Mouse (Mus musculus) liver, embryonic 14.5 days (tissue): Measurements from ENCODE around the gene Fbxw11. TPM values are rescaled to one million over a fixed set of nuclear protein-coding genes. Genes with fewer than 3 reads are reported as not detected.

ENCODE experiments used
- ATAC-seq: fragments of 200-750 bp; cut with Nextera tagmentation; 2 replicates; pipeline ENCODE4 v1.8.0; 2017; ENCODE audit warnings: moderate number of reproducible peaks, mild to moderate bottlenecking, moderate library complexity; ENCODE audit not compliant: insufficient read depth
- DNase-seq, 3 experiments: peaks; one replicate each; pipeline ENCODE4 v3.0.0-alpha.2; 2012 to 2013; ENCODE audit warnings: low read depth in 3 of 3, low spot score in 3 of 3
- H3K27ac ChIP-seq: fragments of 300-500 bp; sonication (generic); 2 replicates; pipeline ENCODE4 v1.5.1; 2014; ENCODE audit warnings: moderate library complexity, mild to moderate bottlenecking, control low read depth, inconsistent platforms
- H3K27me3 ChIP-seq: fragments of 300-500 bp; sonication (generic); 2 replicates; pipeline ENCODE4 v1.6.1; 2014; ENCODE audit warnings: mild to moderate bottlenecking, low read length, moderate library complexity; ENCODE audit not compliant: control insufficient read depth, insufficient read depth
- H3K36me3 ChIP-seq: fragments of 300-500 bp; sonication (generic); replicated peaks from 2 replicates; pipeline ENCODE4 v1.6.1; 2014; ENCODE audit warnings: low read depth; ENCODE audit not compliant: control insufficient read depth, insufficient read depth
- H3K4me1 ChIP-seq, 2 experiments: fragments of 200-500 bp in 1 of 2; fragments of 300-500 bp in 1 of 2; sonication (generic) in 1 of 2; replicated peaks; 2 replicates each; pipeline ENCODE4 v1.6.1; 2012 to 2014; ENCODE audit warnings: antibody characterized with exemption in 1 of 2, inconsistent platforms in 1 of 2, low read length in 1 of 2; ENCODE audit not compliant: control insufficient read depth in 2 of 2, insufficient read depth in 2 of 2
- H3K4me2 ChIP-seq: fragments of 300-500 bp; sonication (generic); 2 replicates; pipeline ENCODE4 v1.6.1; 2014; ENCODE audit warnings: low read depth, mild to moderate bottlenecking, control low read depth, moderate library complexity
- H3K4me3 ChIP-seq, 2 experiments: fragments of 200-500 bp in 1 of 2; fragments of 300-500 bp in 1 of 2; sonication (generic) in 1 of 2; 2 replicates each; pipeline ENCODE4 v1.5.1; 2012 to 2014; ENCODE audit warnings: low read depth in 2 of 2, low read length in 2 of 2, mild to moderate bottlenecking in 2 of 2, control low read depth in 1 of 2, inconsistent platforms in 1 of 2, moderate library complexity in 1 of 2; ENCODE audit not compliant: insufficient read depth in 1 of 2
- H3K9ac ChIP-seq: fragments of 300-500 bp; sonication (generic); replicated peaks from 2 replicates; pipeline ENCODE4 v1.6.1; 2014; ENCODE audit warnings: mild to moderate bottlenecking, control low read depth, moderate library complexity
- H3K9me3 ChIP-seq: fragments of 300-500 bp; sonication (generic); 2 replicates; pipeline ENCODE4 v1.6.1; 2016; ENCODE audit warnings: low read length, mixed read lengths; ENCODE audit not compliant: control insufficient read depth
- CTCF ChIP-seq: IDR thresholded peaks from 2 replicates; pipeline ENCODE4 v1.5.1; 2016; ENCODE audit warnings: antibody characterized with exemption, low read depth, control low read depth
- EP300 ChIP-seq: IDR thresholded peaks from 2 replicates; pipeline ENCODE4 v1.6.1; 2016; ENCODE audit warnings: antibody characterized with exemption, low read depth
- WGBS: fragments of 180-500 bp; shearing (Covaris S2); extraction: QIAGEN DNeasy Blood & Tissue Kit; methylation state at CpG from one replicate; pipeline ENCODE4 v1.1.7; 2014; ENCODE audit not compliant: insufficient replicate concordance; 5-methylcytosine and 5-hydroxymethylcytosine counted together
- polyA plus RNA-seq, 2 experiments: library from polyadenylated mRNA; depleted of rRNA in 1 of 2; stranded (reverse) in 1 of 2; unstranded in 1 of 2; fragments of >200 nt; fragmentation: Nextera tagmentation in 1 of 2; extraction: Ambion mirVana in 1 of 2; gene quantifications; 2 replicates each; pipeline versions ENCODE4 v1.2.1 to v1.2.3; 2012 to 2014

Fbxw11 gene
- polyA plus RNA-seq, 2 experiments = 10.9 to 13.9 TPM

- Histone ChIP-seq H3K4me3 (no peak overlapping the region), H3K4me2 (no peak overlapping the region), H3K36me3 (no peaks in the 10 kb centered on the region), H3K9ac (no peak overlapping the region), H3K4me1 (peaks cover 0 to 7% of the 10 kb centered on the region in 2 experiments; a peak in 2 of 4 replicates), H3K27me3 (no peaks in the 10 kb centered on the region), H3K27ac (no peak overlapping the region), H3K9me3 (no peaks in the 10 kb centered on the region)
- no peak for ATAC-seq
- no peak for TF ChIP-seq CTCF
- TF ChIP-seq EP300 = no peak
- DNase-seq = no peak
- 77% methylated on average over 4 of the region's 4 CpGs for WGBS
Measured at GRCm38 (mm10) chr11:32604663-32605062, 37.9 kb upstream of the Fbxw11 start.

DNA sequence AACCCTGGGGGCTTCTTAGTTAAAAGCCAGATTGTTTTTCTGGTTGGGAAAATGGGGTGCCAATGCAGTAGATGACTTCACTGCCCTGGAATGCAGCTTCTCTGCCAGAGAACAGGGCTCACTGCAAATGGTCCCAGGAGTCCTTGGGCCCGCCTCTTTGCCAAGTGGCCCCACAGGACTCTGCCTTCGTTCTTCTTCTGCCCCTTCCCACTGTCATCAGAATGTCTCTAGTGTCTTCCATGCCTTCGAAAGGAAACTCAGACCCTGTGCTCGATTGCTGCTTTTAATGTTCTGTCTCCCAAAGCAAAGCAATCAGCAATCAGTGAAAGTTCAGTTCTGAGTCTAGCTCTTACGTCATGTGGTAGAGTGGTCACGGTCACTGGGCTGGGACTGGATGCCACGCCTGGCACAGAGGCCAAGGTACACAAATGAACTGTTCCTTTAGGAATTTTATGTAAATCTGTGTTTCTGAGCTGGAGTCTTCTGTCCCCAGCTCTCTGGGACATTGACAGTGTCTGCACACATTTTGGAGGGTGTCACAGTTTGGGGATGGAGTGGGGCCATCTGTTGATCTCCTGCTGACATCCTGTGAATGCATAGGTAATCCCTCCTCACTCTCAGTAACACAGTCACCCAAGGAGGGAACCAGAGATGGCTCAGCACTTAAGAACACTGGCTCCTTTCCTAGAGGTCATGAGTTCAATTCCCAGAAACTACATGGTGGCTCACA lies 37.2 kb upstream of the Fbxw11 start:
- Histone ChIP-seq H3K4me3 (no peak overlapping the region), H3K9ac (no peak overlapping the region), H3K4me1 (peaks cover 0 to 7% of the 10 kb centered on the region in 2 experiments; a peak in 2 of 4 replicates), H3K9me3 (no peaks in the 10 kb centered on the region), H3K36me3 (no peaks in the 10 kb centered on the region), H3K27ac (no peak overlapping the region), H3K27me3 (no peaks in the 10 kb centered on the region), H3K4me2 (no peak overlapping the region)
- TF ChIP-seq CTCF = no peak
- TF ChIP-seq EP300 = no peak
- 68% methylated on average over 7 of the region's 7 CpGs for WGBS
- no peak for ATAC-seq
- no peak for DNase-seq

DNA sequence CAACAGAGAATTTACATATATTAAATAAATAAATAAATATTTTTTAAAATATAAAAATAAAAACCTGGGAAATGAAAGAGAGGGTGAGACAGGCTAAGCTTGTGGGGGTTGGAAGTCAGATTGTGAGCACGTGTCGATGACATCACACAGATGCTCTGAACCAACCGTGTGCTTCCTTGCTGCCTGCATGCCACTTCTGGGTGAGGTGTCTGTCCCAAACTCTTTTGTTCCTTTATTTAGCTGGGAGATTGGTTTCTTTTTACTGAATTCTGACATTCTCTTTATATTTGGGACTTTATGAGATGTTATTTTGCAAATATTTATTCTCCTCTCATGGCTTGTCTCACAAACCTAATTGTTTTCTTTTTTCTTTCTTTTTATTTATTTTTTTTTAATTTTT lies 36.6 kb upstream of the Fbxw11 start:
- no peak for TF ChIP-seq EP300
- no peak for TF ChIP-seq CTCF
- Histone ChIP-seq H3K27ac (no peak overlapping the region), H3K4me1 (peaks cover 0 to 7% of the 10 kb centered on the region in 2 experiments; a peak in 2 of 4 replicates), H3K9me3 (no peaks in the 10 kb centered on the region), H3K9ac (no peak overlapping the region), H3K27me3 (no peaks in the 10 kb centered on the region), H3K36me3 (no peaks in the 10 kb centered on the region), H3K4me3 (no peak overlapping the region), H3K4me2 (no peak overlapping the region)
- DNase-seq (no peak), ATAC-seq (no peak)
- WGBS = 89% methylated on average over 3 of the region's 3 CpGs

- Histone ChIP-seq H3K27ac (no peak overlapping the region), H3K4me3 (no peak overlapping the region), H3K27me3 (no peaks in the 10 kb centered on the region), H3K9me3 (no peaks in the 10 kb centered on the region), H3K36me3 (no peaks in the 10 kb centered on the region), H3K9ac (no peak overlapping the region), H3K4me1 (no peaks in the 10 kb centered on the region), H3K4me2 (no peak overlapping the region)
- no peak for ATAC-seq
- no peak for TF ChIP-seq EP300
- no peak for TF ChIP-seq CTCF
- no peak for DNase-seq
Measured at GRCm38 (mm10) chr11:32607319-32607718, 35.2 kb upstream of the Fbxw11 start.

GRCm38 (mm10) chr11:32610616-32611015 lies 31.9 kb upstream of the Fbxw11 start:
- no peak for TF ChIP-seq EP300
- no peak for TF ChIP-seq CTCF
- Histone ChIP-seq H3K27me3 (no peaks in the 10 kb centered on the region), H3K27ac (no peak overlapping the region), H3K9me3 (no peaks in the 10 kb centered on the region), H3K36me3 (no peaks in the 10 kb centered on the region), H3K9ac (no peak overlapping the region), H3K4me1 (no peaks in the 10 kb centered on the region), H3K4me3 (no peak overlapping the region), H3K4me2 (no peak overlapping the region)
- DNase-seq (no peak), ATAC-seq (no peak)
- WGBS = 77% methylated on average over 6 of the region's 6 CpGs
